Mouse (Mus musculus): ENCODE data around the gene Tpd52l2.

Gene Tpd52l2

GRCm38 (mm10) chr2:181537444-181538047 lies 40.6 kb downstream of the Tpd52l2 start:
- DNase-seq (ENCODE audit: low spot score): no peak

GRCm38 (mm10) chr2:181541761-181542380 lies 44.9 kb downstream of the Tpd52l2 start:
- DNase-seq (ENCODE audit: low spot score): no peak

- DNase-seq (ENCODE audit: low spot score): no peak
These were observed 49.2 kb downstream of the Tpd52l2 start for GRCm38 (mm10) chr2:181546142-181546541.

DNA sequence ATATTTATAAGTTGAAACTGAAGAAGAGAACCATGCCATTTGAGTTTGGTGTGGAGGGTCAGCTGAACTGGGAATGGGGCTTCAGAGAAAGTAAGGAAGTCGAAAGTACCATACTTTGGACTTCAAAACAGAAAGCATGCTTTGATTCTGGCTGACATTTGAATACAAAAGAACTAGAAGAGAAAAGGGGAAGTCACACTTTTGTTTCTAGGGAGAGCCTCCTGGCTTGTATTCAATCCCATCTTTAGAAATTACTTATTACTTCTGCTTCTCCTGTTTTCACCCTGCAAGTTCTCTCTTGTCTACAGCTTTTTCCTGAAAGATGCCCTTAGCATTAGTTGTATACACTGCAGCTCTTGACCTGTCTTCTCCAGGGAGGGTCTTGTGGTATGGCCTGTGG lies 51.3 kb downstream of the Tpd52l2 start:
- no peak for DNase-seq (ENCODE audit: low spot score)

- no peak for DNase-seq (ENCODE audit: low spot score)
These were observed 51.7 kb downstream of the Tpd52l2 start for GRCm38 (mm10) chr2:181548682-181549081.

DNA sequence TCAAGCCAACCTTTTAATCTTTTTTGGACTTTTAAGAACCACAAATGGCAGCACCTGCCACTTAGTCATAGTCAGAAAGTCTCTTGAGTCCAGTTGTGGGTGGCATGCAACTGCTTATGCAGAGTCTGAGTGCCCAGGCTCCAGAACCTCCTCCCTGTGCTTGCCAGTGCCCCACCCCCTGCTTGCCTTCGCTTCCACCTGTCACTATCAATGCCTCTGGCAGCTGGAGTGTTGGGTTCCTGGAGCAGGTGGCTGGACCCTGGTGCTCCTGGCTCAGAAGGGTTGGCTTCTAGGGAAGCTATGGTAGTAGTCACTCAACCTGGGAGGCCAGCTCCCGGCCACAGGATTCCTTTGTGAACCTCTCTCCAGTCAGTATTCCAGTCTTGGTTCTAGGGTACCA lies 53.3 kb downstream of the Tpd52l2 start:
- DNase-seq (ENCODE audit: low spot score): no peak

- no peak for DNase-seq (ENCODE audit: low spot score)
These were observed 56.8 kb downstream of the Tpd52l2 start for GRCm38 (mm10) chr2:181553772-181554171.

DNA sequence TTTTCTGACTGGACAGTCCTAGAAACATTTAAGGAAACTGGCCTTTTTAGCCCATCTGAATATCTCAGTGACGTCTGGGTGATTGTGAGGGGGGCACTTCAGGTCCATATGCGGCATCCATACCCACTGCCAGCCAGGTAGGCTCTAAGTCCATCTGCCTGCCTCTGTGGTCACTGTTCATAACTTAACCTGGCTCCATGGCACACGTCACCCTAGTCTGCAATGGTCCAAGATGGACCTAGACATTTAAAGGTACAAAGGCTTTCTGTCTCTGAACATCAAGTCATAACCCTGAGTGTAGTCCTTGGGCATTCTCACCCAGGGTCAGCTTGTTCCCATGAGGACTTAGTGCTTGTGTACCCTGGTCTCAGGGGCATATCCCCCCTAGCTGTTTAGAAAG lies 70.4 kb downstream of the Tpd52l2 start:
- DNase-seq (ENCODE audit: low spot score): no peak

Measured in spleen, adult 12 weeks (tissue).